Mouse (Mus musculus): Measurements from ENCODE around the gene Smok2a. TPM values are rescaled to one million over a fixed set of nuclear protein-coding genes. Genes with fewer than 3 reads are reported as not detected.
"Not testable (repeated sequence)": the region's sequence is repeated elsewhere in the genome, so short reads cannot be mapped to it uniquely, and the experiment has no call there.

Gene Smok2a
- polyA plus RNA-seq, 1 experiment from 2014 or later: not detected

- ATAC-seq (ENCODE audit: low read depth); H3K4me1 ChIP-seq (ENCODE audit: control insufficient read depth, low read depth, low read length); H3K27me3 ChIP-seq (ENCODE audit: control insufficient read depth, insufficient read depth, low read depth, low read length); H3K27ac ChIP-seq (ENCODE audit: low read length); H3K9ac ChIP-seq (ENCODE audit: low read depth, low read length); H3K4me2 ChIP-seq (ENCODE audit: low read depth, low read length); H3K9me3 ChIP-seq (replicated peaks; ENCODE audit: control insufficient read depth, low read length); H3K4me3 ChIP-seq (ENCODE audit: low read depth, low read length); H3K36me3 ChIP-seq (ENCODE audit: control insufficient read depth, insufficient read depth): not testable (repeated sequence)
- WGBS (ENCODE audit: insufficient replicate concordance): 68% methylated on average over 7 of the region's 13 CpGs
Observed at GRCm38 (mm10) chr17:13240807-13241727, 20.1 kb downstream of the Smok2a start.

DNA sequence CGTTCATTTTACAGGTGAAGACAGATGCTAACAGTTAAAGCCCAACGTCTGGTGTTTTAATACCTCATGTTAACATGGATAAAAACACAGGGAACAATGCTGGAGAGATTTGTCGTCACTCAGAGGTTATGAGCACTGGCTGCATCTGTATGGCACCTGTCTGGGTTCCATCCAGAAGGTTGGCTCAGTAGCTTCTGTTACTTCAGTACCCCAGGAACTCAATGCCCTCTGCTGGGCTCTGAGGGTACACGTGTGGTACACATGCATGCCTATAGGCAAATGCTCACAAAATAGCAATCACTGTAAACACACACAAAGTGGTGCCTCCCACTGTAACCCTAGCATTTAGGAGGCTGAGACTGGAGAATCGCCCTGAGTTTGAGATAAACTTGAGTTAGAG, 33.8 kb downstream of the Smok2a start:
- not testable (repeated sequence) for H3K27ac ChIP-seq (ENCODE audit: low read length); H3K4me2 ChIP-seq (ENCODE audit: low read depth, low read length); H3K4me3 ChIP-seq (ENCODE audit: low read depth, low read length); H3K4me1 ChIP-seq (ENCODE audit: control insufficient read depth, low read depth, low read length); H3K9me3 ChIP-seq (replicated peaks; ENCODE audit: control insufficient read depth, low read length); ATAC-seq (ENCODE audit: low read depth); H3K9ac ChIP-seq (ENCODE audit: low read depth, low read length); H3K36me3 ChIP-seq (ENCODE audit: control insufficient read depth, insufficient read depth); H3K27me3 ChIP-seq (ENCODE audit: control insufficient read depth, insufficient read depth, low read depth, low read length)
- WGBS (ENCODE audit: insufficient replicate concordance): 34% methylated on average over 1 of the region's 5 CpGs

Other genes with a start within 250 kb of the Smok2a start
- 42.0 and 42.4 TPM in 2 replicates for gene Wtap, start 227.0 kb upstream of the Smok2a start, polyA plus RNA-seq (2015; fragmentation: Nextera tagmentation; extraction: Ambion mirVana)
- 108 and 116 TPM in 2 replicates for gene Sod2, start 214.3 kb upstream of the Smok2a start, polyA plus RNA-seq (2015; fragmentation: Nextera tagmentation; extraction: Ambion mirVana)
- gene Gpr31b, start 168.9 kb upstream of the Smok2a start, polyA plus RNA-seq (2015; fragmentation: Nextera tagmentation; extraction: Ambion mirVana): not detected in 2 replicates
- not detected in 2 replicates for gene Tcp10b, start 160.1 kb upstream of the Smok2a start, polyA plus RNA-seq (2015; fragmentation: Nextera tagmentation; extraction: Ambion mirVana)
- not detected in 2 replicates for gene Unc93a, start 89.4 kb upstream of the Smok2a start, polyA plus RNA-seq (2015; fragmentation: Nextera tagmentation; extraction: Ambion mirVana)
- not detected in 2 replicates for gene Smok2b, start 9.1 kb downstream of the Smok2a start, polyA plus RNA-seq (2015; fragmentation: Nextera tagmentation; extraction: Ambion mirVana)
- gene Tcp10c, start 133.4 kb downstream of the Smok2a start, polyA plus RNA-seq (2015; fragmentation: Nextera tagmentation; extraction: Ambion mirVana): not detected in 2 replicates